Mouse (Mus musculus): Measurements from ENCODE around the gene Dab1.

Gene Dab1

GRCm38 (mm10) chr4:103839541-103839940 lies 220.4 kb downstream of the Dab1 start:
- no peak for DNase-seq

GRCm38 (mm10) chr4:103841126-103841525 lies 222.0 kb downstream of the Dab1 start:
- DNase-seq = no peak

GRCm38 (mm10) chr4:103844635-103845034 lies 225.5 kb downstream of the Dab1 start:
- DNase-seq = no peak

- DNase-seq = peak; percentile 3
These were observed 238.0 kb downstream of the Dab1 start for GRCm38 (mm10) chr4:103857173-103857572.

- DNase-seq = peak; percentile 32
These were observed 256.4 kb downstream of the Dab1 start for GRCm38 (mm10) chr4:103875564-103875963.

GRCm38 (mm10) chr4:103878841-103879240 lies 259.7 kb downstream of the Dab1 start:
- DNase-seq = no peak

- DNase-seq = no peak
These were observed 262.5 kb downstream of the Dab1 start for GRCm38 (mm10) chr4:103881641-103882040.

GRCm38 (mm10) chr4:103888086-103888485 lies 268.9 kb downstream of the Dab1 start:
- DNase-seq = no peak

GRCm38 (mm10) chr4:103889110-103889509 lies 270.0 kb downstream of the Dab1 start:
- DNase-seq = no peak

- DNase-seq = no peak
These were observed 277.6 kb downstream of the Dab1 start for GRCm38 (mm10) chr4:103896806-103897205.

GRCm38 (mm10) chr4:103897702-103898101 lies 278.5 kb downstream of the Dab1 start:
- no peak for DNase-seq

GRCm38 (mm10) chr4:103911441-103911840 lies 292.3 kb downstream of the Dab1 start:
- DNase-seq = no peak

GRCm38 (mm10) chr4:103912071-103912470 lies 292.9 kb downstream of the Dab1 start:
- DNase-seq = no peak

GRCm38 (mm10) chr4:103922431-103922931 lies 303.3 kb downstream of the Dab1 start:
- no peak for DNase-seq

GRCm38 (mm10) chr4:103926682-103927081 lies 307.5 kb downstream of the Dab1 start:
- DNase-seq = peak; percentile 35

GRCm38 (mm10) chr4:103929631-103930030 lies 310.5 kb downstream of the Dab1 start:
- DNase-seq = no peak

- DNase-seq = no peak
These were observed 315.2 kb downstream of the Dab1 start for GRCm38 (mm10) chr4:103934364-103934763.

- DNase-seq = no peak
These were observed 329.1 kb downstream of the Dab1 start for GRCm38 (mm10) chr4:103948255-103948654.

- DNase-seq = no peak
These were observed 334.6 kb downstream of the Dab1 start for GRCm38 (mm10) chr4:103953652-103954220.

GRCm38 (mm10) chr4:103961134-103962049 lies 342.2 kb downstream of the Dab1 start:
- no peak for DNase-seq

- no peak for DNase-seq
These were observed 350.7 kb downstream of the Dab1 start for GRCm38 (mm10) chr4:103969906-103970305.

GRCm38 (mm10) chr4:103974536-103974935 lies 355.4 kb downstream of the Dab1 start:
- DNase-seq = peak; percentile 3

GRCm38 (mm10) chr4:103974946-103975345 lies 355.8 kb downstream of the Dab1 start:
- no peak for DNase-seq

- no peak for DNase-seq
These were observed 374.7 kb downstream of the Dab1 start for GRCm38 (mm10) chr4:103993884-103994283.
